Mouse (Mus musculus): ENCODE data around the gene Sowahc. TPM values are rescaled to one million over a fixed set of nuclear protein-coding genes. Genes with fewer than 3 reads are reported as not detected.

The Sowahc gene
- total and polyA plus RNA-seq, 3 experiments, result 1.0 to 1.3 (median 1.2) TPM

GRCm38 (mm10) chr10:59256533-59256932 lies 34.8 kb downstream of the Sowahc start:
- H3K27me3 ChIP-seq (ENCODE audit: control insufficient read depth, insufficient read depth, low read length), result no peaks in the 10 kb centered on the region
- intact Hi-C loops (cut with DNase I), result no loop called here
- no peaks in the 10 kb centered on the region for H3K4me1 ChIP-seq (ENCODE audit: control insufficient read depth, insufficient read depth, low read length)
- no peak overlapping the region for H3K9ac ChIP-seq (ENCODE audit: low read depth, low read length)
- 89% methylated on average over 2 of the region's 2 CpGs for WGBS
- H3K27ac ChIP-seq, result no peak overlapping the region
- no peaks in the 10 kb centered on the region for H3K79me2 ChIP-seq (replicated peaks; ENCODE audit: control insufficient read depth, insufficient read depth, low read length)
- no peak for DNase-seq
- H3K4me3 ChIP-seq, result no peak overlapping the region
- TF ChIP-seq POLR2A (IDR thresholded peaks at IDR 0.05; ENCODE audit: insufficient read depth, low read depth, low read length) (no peak), CTCF (IDR thresholded peaks at IDR 0.05) (no peak), EP300 (IDR thresholded peaks at IDR 0.05; ENCODE audit: insufficient read depth, low read depth, low read length) (no peak)
- H3K36me3 ChIP-seq (ENCODE audit: control insufficient read depth, insufficient read depth, low read length), result no peaks in the 10 kb centered on the region

- Histone ChIP-seq H3K79me2 (replicated peaks; ENCODE audit: control insufficient read depth, insufficient read depth, low read length) (no peaks in the 10 kb centered on the region), H3K4me1 (ENCODE audit: control insufficient read depth, insufficient read depth, low read length) (no peaks in the 10 kb centered on the region; the same call in 1 of the 2 replicates), H3K27ac (no peak overlapping the region), H3K4me3 (no peak overlapping the region), H3K27me3 (ENCODE audit: control insufficient read depth, insufficient read depth, low read length) (no peaks in the 10 kb centered on the region), H3K9ac (ENCODE audit: low read depth, low read length) (no peak overlapping the region), H3K36me3 (ENCODE audit: control insufficient read depth, insufficient read depth, low read length) (no peaks in the 10 kb centered on the region)
- TF ChIP-seq CTCF (IDR thresholded peaks at IDR 0.05), result no peak
- no peak for TF ChIP-seq POLR2A (IDR thresholded peaks at IDR 0.05; ENCODE audit: insufficient read depth, low read depth, low read length)
- intact Hi-C loops (cut with DNase I), result no loop called here
- DNase-seq, result no peak
- 90% methylated on average over 6 of the region's 6 CpGs for WGBS
Observed at GRCm38 (mm10) chr10:59259572-59259971, 37.8 kb downstream of the Sowahc start.

GRCm38 (mm10) chr10:59261603-59262002 lies 39.9 kb downstream of the Sowahc start:
- H3K27ac ChIP-seq, result no peak overlapping the region
- no peak overlapping the region for H3K4me3 ChIP-seq
- H3K4me1 ChIP-seq (ENCODE audit: control insufficient read depth, insufficient read depth, low read length), result peaks cover 2% of the 10 kb centered on the region; the same call in 1 of the 2 replicates
- TF ChIP-seq EP300 (IDR thresholded peaks at IDR 0.05; ENCODE audit: insufficient read depth, low read depth, low read length) (no peak), POLR2A (IDR thresholded peaks at IDR 0.05; ENCODE audit: insufficient read depth, low read depth, low read length) (no peak), CTCF (IDR thresholded peaks at IDR 0.05) (no peak)
- H3K9ac ChIP-seq (ENCODE audit: low read depth, low read length), result no peak overlapping the region
- 91% methylated on average over 3 of the region's 3 CpGs for WGBS
- no peaks in the 10 kb centered on the region for H3K79me2 ChIP-seq (replicated peaks; ENCODE audit: control insufficient read depth, insufficient read depth, low read length)
- intact Hi-C loops (cut with DNase I), result no loop called here
- no peak for DNase-seq
- no peaks in the 10 kb centered on the region for H3K36me3 ChIP-seq (ENCODE audit: control insufficient read depth, insufficient read depth, low read length)
- no peaks in the 10 kb centered on the region for H3K27me3 ChIP-seq (ENCODE audit: control insufficient read depth, insufficient read depth, low read length)

GRCm38 (mm10) chr10:59262021-59262420 lies 40.3 kb downstream of the Sowahc start:
- Histone ChIP-seq H3K27me3 (ENCODE audit: control insufficient read depth, insufficient read depth, low read length) (no peaks in the 10 kb centered on the region), H3K27ac (no peak overlapping the region), H3K36me3 (ENCODE audit: control insufficient read depth, insufficient read depth, low read length) (no peaks in the 10 kb centered on the region), H3K9ac (ENCODE audit: low read depth, low read length) (no peak overlapping the region), H3K4me1 (ENCODE audit: control insufficient read depth, insufficient read depth, low read length) (peaks cover 2% of the 10 kb centered on the region; the same call in 1 of the 2 replicates), H3K4me3 (no peak overlapping the region), H3K79me2 (replicated peaks; ENCODE audit: control insufficient read depth, insufficient read depth, low read length) (no peaks in the 10 kb centered on the region)
- intact Hi-C loops (cut with DNase I), result no loop called here
- TF ChIP-seq CTCF (IDR thresholded peaks at IDR 0.05) (no peak), POLR2A (IDR thresholded peaks at IDR 0.05; ENCODE audit: insufficient read depth, low read depth, low read length) (no peak)
- 32% methylated on average over 1 of the region's 1 CpGs for WGBS
- no peak for DNase-seq

DNA sequence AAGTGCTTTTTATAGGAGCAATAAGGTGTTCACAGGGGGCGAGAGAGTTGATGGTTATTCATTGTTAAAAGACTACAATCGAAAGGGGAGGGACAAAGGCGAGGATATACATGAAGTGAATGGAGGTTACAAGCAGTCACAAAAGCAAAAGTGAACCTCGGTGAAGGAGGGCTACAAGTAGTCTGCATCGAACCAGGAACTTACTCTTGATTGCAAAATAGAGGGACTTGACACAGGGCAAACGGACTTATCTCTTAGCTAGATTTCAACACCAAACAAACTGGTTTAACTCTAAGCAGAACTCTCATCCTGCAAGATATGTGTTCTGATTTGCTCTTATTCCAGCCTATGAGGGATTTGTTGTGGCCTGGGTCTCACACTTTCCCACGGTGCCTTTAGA lies 41.2 kb downstream of the Sowahc start:
- Histone ChIP-seq H3K9ac (ENCODE audit: low read depth, low read length) (no peak overlapping the region), H3K27me3 (ENCODE audit: control insufficient read depth, insufficient read depth, low read length) (no peaks in the 10 kb centered on the region), H3K4me3 (no peak overlapping the region), H3K79me2 (replicated peaks; ENCODE audit: control insufficient read depth, insufficient read depth, low read length) (no peaks in the 10 kb centered on the region), H3K27ac (no peak overlapping the region), H3K36me3 (ENCODE audit: control insufficient read depth, insufficient read depth, low read length) (no peaks in the 10 kb centered on the region), H3K4me1 (ENCODE audit: control insufficient read depth, insufficient read depth, low read length) (peaks cover 2% of the 10 kb centered on the region; the same call in 1 of the 2 replicates)
- TF ChIP-seq POLR2A (IDR thresholded peaks at IDR 0.05; ENCODE audit: insufficient read depth, low read depth, low read length) (no peak), CTCF (IDR thresholded peaks at IDR 0.05) (no peak), EP300 (IDR thresholded peaks at IDR 0.05; ENCODE audit: insufficient read depth, low read depth, low read length) (no peak)
- WGBS, result 75% methylated on average over 7 of the region's 7 CpGs
- no peak for DNase-seq
- intact Hi-C loops (cut with DNase I), result no loop called here

DNA sequence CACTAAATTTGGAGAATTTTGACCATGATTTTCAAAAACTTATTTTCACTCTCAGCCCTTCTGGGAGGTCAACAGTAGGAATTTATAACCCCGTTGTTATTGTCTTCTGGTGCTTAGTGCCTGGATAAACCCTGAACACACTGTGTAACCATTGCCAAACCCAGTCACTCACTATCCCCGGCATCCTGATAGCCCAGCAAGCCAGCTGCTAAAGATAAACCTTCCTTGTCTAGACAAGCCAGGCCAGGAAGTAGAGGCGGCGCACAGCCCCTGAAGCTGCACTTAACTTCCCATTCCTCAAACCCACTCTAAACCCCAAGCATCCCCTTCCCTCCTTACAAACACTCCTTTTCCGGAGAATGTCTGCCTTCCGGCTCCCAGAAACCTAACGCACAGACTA lies 43.3 kb downstream of the Sowahc start:
- Histone ChIP-seq H3K36me3 (ENCODE audit: control insufficient read depth, insufficient read depth, low read length) (no peaks in the 10 kb centered on the region), H3K27ac (peak overlapping the region; percentile 15), H3K4me1 (ENCODE audit: control insufficient read depth, insufficient read depth, low read length) (peaks cover 2% of the 10 kb centered on the region; the same call in 1 of the 2 replicates), H3K4me3 (no peak overlapping the region), H3K27me3 (ENCODE audit: control insufficient read depth, insufficient read depth, low read length) (no peaks in the 10 kb centered on the region), H3K79me2 (replicated peaks; ENCODE audit: control insufficient read depth, insufficient read depth, low read length) (no peaks in the 10 kb centered on the region), H3K9ac (ENCODE audit: low read depth, low read length) (no peak overlapping the region)
- DNase-seq, result peak in 1 of 2 experiments; percentile 29
- intact Hi-C loops (cut with DNase I), result loop anchor here (5.0 kb wide), 1 partner anchor 43 kb away; the partner anchor contains the start of genes Sept10 and Sowahc
- WGBS, result 24% methylated on average over 7 of the region's 7 CpGs
- TF ChIP-seq POLR2A (IDR thresholded peaks at IDR 0.05; ENCODE audit: insufficient read depth, low read depth, low read length) (no peak), CTCF (IDR thresholded peaks at IDR 0.05) (no peak), EP300 (IDR thresholded peaks at IDR 0.05; ENCODE audit: insufficient read depth, low read depth, low read length) (no peak)
